Mouse (Mus musculus) embryonic fibroblast, embryonic 13.5 days (primary cell): ENCODE data around the gene Evi5l.

ENCODE experiments used
- CTCF ChIP-seq: IDR thresholded peaks from 2 replicates; pipeline ENCODE4 v1.5.1; 2011; ENCODE audit warnings: mild to moderate bottlenecking, control low read depth, low read length, moderate library complexity, borderline replicate concordance; ENCODE audit not compliant: insufficient read depth
- POLR2A ChIP-seq: IDR thresholded peaks from 2 replicates; pipeline ENCODE4 v1.6.1; 2011; ENCODE audit warnings: low read depth, mild to moderate bottlenecking, control low read depth, low read length, moderate library complexity

DNA sequence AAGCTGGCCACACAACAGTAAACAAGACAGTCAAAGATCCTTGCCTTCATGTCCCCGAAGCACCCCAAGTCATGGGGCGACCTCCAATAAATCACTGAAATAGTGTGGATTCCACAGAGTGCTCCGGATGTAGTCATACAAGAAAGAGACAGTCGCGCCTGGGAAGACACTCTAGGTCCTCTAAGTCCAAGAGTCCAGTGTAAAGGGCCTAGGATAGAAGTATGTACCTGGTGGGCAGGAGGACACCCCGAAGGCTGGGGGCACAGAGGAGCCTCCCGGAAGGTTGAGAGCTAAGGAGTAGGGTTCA lies 27.2 kb downstream of the Evi5l start:
- TF ChIP-seq POLR2A (no peak), CTCF (no peak)
